Mouse (Mus musculus): Measurements from ENCODE around the gene Alk. TPM values are rescaled to one million over a fixed set of nuclear protein-coding genes. Genes with fewer than 3 reads are reported as not detected.

The Alk gene
- polyA plus RNA-seq, 1 experiment from 2014 or later: 0.60 TPM

GRCm38 (mm10) chr17:71965733-71966606 lies 638.5 kb downstream of the Alk start:
- no peak overlapping the region for H3K4me2 ChIP-seq (replicated peaks)
- H3K9me3 ChIP-seq: no peaks in the 10 kb centered on the region
- no peak overlapping the region for H3K27ac ChIP-seq
- ATAC-seq (ENCODE audit: low FRiP score, low read depth): no peak
- 0 out of 2 replicates have a peak, but pooled peaks cover 5% of the 10 kb centered on the region for H3K4me1 ChIP-seq
- peaks cover 4% of the 10 kb centered on the region; the same call in 1 of the 2 replicates for H3K27me3 ChIP-seq
- 72% methylated on average over 9 of the region's 9 CpGs for WGBS
- H3K9ac ChIP-seq: no peak overlapping the region
- H3K36me3 ChIP-seq: no peaks in the 10 kb centered on the region
- H3K4me3 ChIP-seq: no peak overlapping the region

GRCm38 (mm10) chr17:71964610-71965009 lies 639.8 kb downstream of the Alk start:
- ATAC-seq (ENCODE audit: low FRiP score, low read depth): no peak
- no peak overlapping the region for H3K27ac ChIP-seq
- 0 out of 2 replicates have a peak, but pooled peaks cover 5% of the 10 kb centered on the region for H3K4me1 ChIP-seq
- 77% methylated on average over 11 of the region's 11 CpGs for WGBS
- H3K36me3 ChIP-seq: no peaks in the 10 kb centered on the region
- H3K9me3 ChIP-seq: no peaks in the 10 kb centered on the region
- H3K27me3 ChIP-seq: peaks cover 4% of the 10 kb centered on the region; the same call in 1 of the 2 replicates
- no peak overlapping the region for H3K4me3 ChIP-seq
- no peak overlapping the region for H3K9ac ChIP-seq
- H3K4me2 ChIP-seq (replicated peaks): no peak overlapping the region

GRCm38 (mm10) chr17:71962746-71963145 lies 641.7 kb downstream of the Alk start:
- no peak overlapping the region for H3K4me2 ChIP-seq (replicated peaks)
- H3K27me3 ChIP-seq: peaks cover 4% of the 10 kb centered on the region; the same call in 1 of the 2 replicates
- no peaks in the 10 kb centered on the region for H3K9me3 ChIP-seq
- no peaks in the 10 kb centered on the region for H3K36me3 ChIP-seq
- 32% methylated on average over 9 of the region's 9 CpGs for WGBS
- no peak for ATAC-seq (ENCODE audit: low FRiP score, low read depth)
- H3K27ac ChIP-seq: no peak overlapping the region
- no peak overlapping the region for H3K9ac ChIP-seq
- H3K4me1 ChIP-seq: 0 out of 2 replicates have a peak, but pooled peaks cover 5% of the 10 kb centered on the region
- no peak overlapping the region for H3K4me3 ChIP-seq

GRCm38 (mm10) chr17:71955011-71955410 lies 649.4 kb downstream of the Alk start:
- Histone ChIP-seq H3K4me1 (no peaks in the 10 kb centered on the region), H3K9me3 (no peaks in the 10 kb centered on the region)

GRCm38 (mm10) chr17:71954217-71954844 lies 650.1 kb downstream of the Alk start:
- Histone ChIP-seq H3K4me2 (replicated peaks) (no peak overlapping the region), H3K27ac (no peak overlapping the region), H3K4me3 (no peak overlapping the region), H3K9me3 (no peaks in the 10 kb centered on the region), H3K4me1 (no peaks in the 10 kb centered on the region), H3K27me3 (no peaks in the 10 kb centered on the region), H3K36me3 (no peaks in the 10 kb centered on the region), H3K9ac (no peak overlapping the region)
- WGBS: 77% methylated on average over 15 of the region's 15 CpGs
- no peak for ATAC-seq (ENCODE audit: low FRiP score, low read depth)

More at GRCm38 (mm10) chr17:71955011-71955410, 649.4 kb downstream of the Alk start:
- H3K4me3 ChIP-seq: no peak overlapping the region
- no peak for ATAC-seq (ENCODE audit: low FRiP score, low read depth)
- H3K9ac ChIP-seq: no peak overlapping the region
- no peaks in the 10 kb centered on the region for H3K27me3 ChIP-seq
- H3K4me2 ChIP-seq (replicated peaks): no peak overlapping the region
- WGBS: 86% methylated on average over 7 of the region's 7 CpGs
- H3K27ac ChIP-seq: no peak overlapping the region
- no peaks in the 10 kb centered on the region for H3K36me3 ChIP-seq

GRCm38 (mm10) chr17:71950968-71951367 lies 653.5 kb downstream of the Alk start:
- Histone ChIP-seq H3K9ac (no peak overlapping the region), H3K4me3 (no peak overlapping the region), H3K27me3 (0 out of 2 replicates have a peak, but pooled peaks cover 7% of the 10 kb centered on the region), H3K4me2 (replicated peaks) (no peak overlapping the region), H3K9me3 (no peaks in the 10 kb centered on the region), H3K36me3 (no peaks in the 10 kb centered on the region), H3K27ac (no peak overlapping the region), H3K4me1 (peaks cover 10% of the 10 kb centered on the region)
- no peak for ATAC-seq (ENCODE audit: low FRiP score, low read depth)
- 74% methylated on average over 5 of the region's 5 CpGs for WGBS

GRCm38 (mm10) chr17:71948687-71949086 lies 655.7 kb downstream of the Alk start:
- H3K27ac ChIP-seq: no peak overlapping the region
- H3K9ac ChIP-seq: no peak overlapping the region
- ATAC-seq (ENCODE audit: low FRiP score, low read depth): no peak
- H3K4me2 ChIP-seq (replicated peaks): no peak overlapping the region
- H3K9me3 ChIP-seq: no peaks in the 10 kb centered on the region
- 70% methylated on average over 5 of the region's 5 CpGs for WGBS
- 0 out of 2 replicates have a peak, but pooled peaks cover 7% of the 10 kb centered on the region for H3K27me3 ChIP-seq
- no peaks in the 10 kb centered on the region for H3K36me3 ChIP-seq
- peaks cover 10% of the 10 kb centered on the region for H3K4me1 ChIP-seq
- no peak overlapping the region for H3K4me3 ChIP-seq

GRCm38 (mm10) chr17:71947452-71947851 lies 657.0 kb downstream of the Alk start:
- peaks cover 10% of the 10 kb centered on the region for H3K4me1 ChIP-seq
- H3K4me3 ChIP-seq: no peak overlapping the region
- 14% methylated on average over 9 of the region's 9 CpGs for WGBS
- H3K36me3 ChIP-seq: no peaks in the 10 kb centered on the region
- no peak overlapping the region for H3K27ac ChIP-seq
- 0 out of 2 replicates have a peak, but pooled peaks cover 7% of the 10 kb centered on the region for H3K27me3 ChIP-seq
- no peak overlapping the region for H3K9ac ChIP-seq
- H3K4me2 ChIP-seq (replicated peaks): no peak overlapping the region
- no peaks in the 10 kb centered on the region for H3K9me3 ChIP-seq
- no peak for ATAC-seq (ENCODE audit: low FRiP score, low read depth)

GRCm38 (mm10) chr17:71944020-71944419 lies 660.4 kb downstream of the Alk start:
- Histone ChIP-seq H3K4me2 (replicated peaks) (no peak overlapping the region), H3K4me1 (peaks cover 10% of the 10 kb centered on the region), H3K36me3 (no peaks in the 10 kb centered on the region), H3K27ac (no peak overlapping the region), H3K4me3 (no peak overlapping the region), H3K27me3 (0 out of 2 replicates have a peak, but pooled peaks cover 7% of the 10 kb centered on the region), H3K9me3 (no peaks in the 10 kb centered on the region), H3K9ac (no peak overlapping the region)
- no peak for ATAC-seq (ENCODE audit: low FRiP score, low read depth)
- 79% methylated on average over 5 of the region's 5 CpGs for WGBS

- ATAC-seq (ENCODE audit: low FRiP score, low read depth): no peak
- Histone ChIP-seq H3K4me1 (peaks cover 1% of the 10 kb centered on the region; the same call in 1 of the 2 replicates), H3K9ac (no peak overlapping the region), H3K27me3 (no peaks in the 10 kb centered on the region), H3K4me3 (no peak overlapping the region), H3K36me3 (no peaks in the 10 kb centered on the region), H3K27ac (no peak overlapping the region), H3K4me2 (replicated peaks) (no peak overlapping the region), H3K9me3 (no peaks in the 10 kb centered on the region)
Measured at GRCm38 (mm10) chr17:71942052-71942451, 662.4 kb downstream of the Alk start.

- H3K9me3 ChIP-seq: no peaks in the 10 kb centered on the region
- H3K27ac ChIP-seq: no peak overlapping the region
- H3K36me3 ChIP-seq: no peaks in the 10 kb centered on the region
- no peak overlapping the region for H3K4me3 ChIP-seq
- no peak for ATAC-seq (ENCODE audit: low FRiP score, low read depth)
- WGBS: 44% methylated on average over 6 of the region's 6 CpGs
- H3K27me3 ChIP-seq: no peaks in the 10 kb centered on the region
- no peak overlapping the region for H3K9ac ChIP-seq
- H3K4me1 ChIP-seq: 0 out of 2 replicates have a peak, but pooled peaks cover under 1% of the 10 kb centered on the region
- H3K4me2 ChIP-seq (replicated peaks): no peak overlapping the region
Measured at GRCm38 (mm10) chr17:71941436-71941835, 663.0 kb downstream of the Alk start.

- Histone ChIP-seq H3K36me3 (no peaks in the 10 kb centered on the region), H3K27me3 (no peaks in the 10 kb centered on the region), H3K4me2 (replicated peaks) (no peak overlapping the region), H3K9me3 (no peaks in the 10 kb centered on the region), H3K9ac (no peak overlapping the region), H3K27ac (no peak overlapping the region), H3K4me3 (no peak overlapping the region), H3K4me1 (0 out of 2 replicates have a peak, but pooled peaks cover 4% of the 10 kb centered on the region)
- ATAC-seq (ENCODE audit: low FRiP score, low read depth): no peak
Measured at GRCm38 (mm10) chr17:71936681-71937080, 667.7 kb downstream of the Alk start.

Measured in limb, embryonic 13.5 days (tissue).